Mouse (Mus musculus) stomach, postnatal 0 days (tissue): ENCODE results near the gene Birc2.

Experiments used
- CTCF ChIP-seq: IDR thresholded peaks from 2 replicates; pipeline ENCODE4 v1.5.1; 2016; ENCODE audit warnings: antibody characterized with exemption, low read depth, mild to moderate bottlenecking, moderate library complexity
- EP300 ChIP-seq: optimal IDR thresholded peaks from 2 replicates; pipeline ENCODE3; 2016; ENCODE audit warnings: antibody characterized with exemption

DNA sequence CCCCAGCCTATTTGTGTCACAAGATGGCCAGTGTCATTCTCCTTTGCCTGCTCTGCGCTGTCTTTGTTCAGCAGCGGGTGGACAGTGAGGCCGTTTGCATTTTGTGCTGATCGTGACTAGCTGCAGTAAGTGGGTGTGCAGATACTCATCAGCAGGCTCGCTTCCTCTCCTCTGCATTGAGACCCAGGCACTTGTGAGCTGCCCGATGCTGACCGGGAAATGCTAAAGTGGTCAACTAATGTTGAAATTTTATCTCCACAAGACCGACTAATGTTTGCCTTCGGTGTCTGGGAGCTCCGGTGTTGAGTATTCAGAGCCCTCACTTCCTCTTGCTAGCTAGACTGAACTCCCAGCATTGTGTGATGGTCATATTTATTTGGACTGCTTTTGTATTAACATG is 62.3 kb downstream of the Birc2 start:
- no peak for TF ChIP-seq CTCF
- TF ChIP-seq EP300, result no peak
